Mouse (Mus musculus) erythroblast, embryonic 14.5 days (primary cell): Measurements from ENCODE around the gene Polr1a.

Experiments used
- GATA1 ChIP-seq: IDR thresholded peaks from 2 replicates; pipeline ENCODE4 v1.6.1; 2012; ENCODE audit warnings: low read length, inconsistent platforms, mixed read lengths
- TAL1 ChIP-seq: IDR thresholded peaks from 3 replicates; pipeline ENCODE4 v1.6.1; 2012; ENCODE audit warnings: low read length, inconsistent platforms, mixed read lengths

- no peak for TF ChIP-seq GATA1
- TF ChIP-seq TAL1 = no peak
Observed at GRCm38 (mm10) chr6:71987546-71988248, 78.8 kb downstream of the Polr1a start.
